Mouse (Mus musculus) right cerebral cortex, postnatal 14 days (tissue): ENCODE results near the gene Ascl3.
A peak's percentile ranks its signal among the peaks of the same experiment; 100 is the strongest.

ENCODE experiments used
- DNase-seq: peaks from one replicate; pipeline ENCODE4 v3.0.0; 2022

The Ascl3 gene

GRCm38 (mm10) chr7:109731626-109732025 is at the start of gene Ascl3:
Gene Ascl3 (minus strand): TSS chr7:109731726.
- DNase-seq, result no peak

GRCm38 (mm10) chr7:109781087-109781469 is 49.6 kb upstream of the Ascl3 start:
- DNase-seq, result no peak

- DNase-seq, result no peak
Observed at GRCm38 (mm10) chr7:109772251-109772650, 40.7 kb upstream of the Ascl3 start.

- DNase-seq, result no peak
Observed at GRCm38 (mm10) chr7:109768699-109769383, 37.3 kb upstream of the Ascl3 start.

GRCm38 (mm10) chr7:109767575-109768350 is 36.2 kb upstream of the Ascl3 start:
- DNase-seq, result no peak

- no peak for DNase-seq
Observed at GRCm38 (mm10) chr7:109764009-109764408, 32.5 kb upstream of the Ascl3 start.

- no peak for DNase-seq
Observed at GRCm38 (mm10) chr7:109756291-109756690, 24.8 kb upstream of the Ascl3 start.

GRCm38 (mm10) chr7:109754034-109754433 is 22.5 kb upstream of the Ascl3 start:
- no peak for DNase-seq

- peak; percentile 84 for DNase-seq
Observed at GRCm38 (mm10) chr7:109752008-109752925, 20.7 kb upstream of the Ascl3 start, which contains the start of gene Tmem9b. Gene Tmem9b (minus strand): TSS chr7:109752875.

GRCm38 (mm10) chr7:109751427-109752007 is 20.0 kb upstream of the Ascl3 start:
- DNase-seq, result no peak

- DNase-seq, result no peak
Observed at GRCm38 (mm10) chr7:109747747-109748146, 16.2 kb upstream of the Ascl3 start.

- DNase-seq, result no peak
Observed at GRCm38 (mm10) chr7:109741703-109742102, 10.2 kb upstream of the Ascl3 start.

- DNase-seq, result no peak
Observed at GRCm38 (mm10) chr7:109741060-109741459, 9.5 kb upstream of the Ascl3 start.

- no peak for DNase-seq
Observed at GRCm38 (mm10) chr7:109739822-109740370, 8.4 kb upstream of the Ascl3 start.

- DNase-seq, result no peak
Observed at GRCm38 (mm10) chr7:109734806-109735205, 3.3 kb upstream of the Ascl3 start.

GRCm38 (mm10) chr7:109723697-109724096 is 7.8 kb downstream of the Ascl3 start, which contains the start of gene BC051019:
Gene BC051019 (minus strand): TSS chr7:109723850.
- DNase-seq, result no peak

- no peak for DNase-seq
Observed at GRCm38 (mm10) chr7:109723114-109723513, 8.4 kb downstream of the Ascl3 start.

- DNase-seq, result no peak
Observed at GRCm38 (mm10) chr7:109722618-109723017, 8.9 kb downstream of the Ascl3 start.

- peak; percentile 38 for DNase-seq
Observed at GRCm38 (mm10) chr7:109719286-109719685, 12.2 kb downstream of the Ascl3 start.

- no peak for DNase-seq
Observed at GRCm38 (mm10) chr7:109713434-109713982, 18.0 kb downstream of the Ascl3 start.

GRCm38 (mm10) chr7:109712198-109712597 is 19.3 kb downstream of the Ascl3 start:
- DNase-seq, result no peak

GRCm38 (mm10) chr7:109710069-109710468 is 21.5 kb downstream of the Ascl3 start:
- no peak for DNase-seq
